Mouse (Mus musculus) kidney, adult 8-10 months (tissue): ENCODE measurements around the gene Rassf4.

Source experiments
- DNase-seq, 2 experiments: peaks; one replicate each; pipeline ENCODE4 v3.0.0; 2022

The Rassf4 gene

GRCm38 (mm10) chr6:116671031-116671430 is 2.7 kb downstream of the Rassf4 start:
- peak in 1 of 2 experiments; percentile 1 for DNase-seq

GRCm38 (mm10) chr6:116670144-116670543 is 3.6 kb downstream of the Rassf4 start:
- peak in 1 of 2 experiments; percentile 31 for DNase-seq

DNA sequence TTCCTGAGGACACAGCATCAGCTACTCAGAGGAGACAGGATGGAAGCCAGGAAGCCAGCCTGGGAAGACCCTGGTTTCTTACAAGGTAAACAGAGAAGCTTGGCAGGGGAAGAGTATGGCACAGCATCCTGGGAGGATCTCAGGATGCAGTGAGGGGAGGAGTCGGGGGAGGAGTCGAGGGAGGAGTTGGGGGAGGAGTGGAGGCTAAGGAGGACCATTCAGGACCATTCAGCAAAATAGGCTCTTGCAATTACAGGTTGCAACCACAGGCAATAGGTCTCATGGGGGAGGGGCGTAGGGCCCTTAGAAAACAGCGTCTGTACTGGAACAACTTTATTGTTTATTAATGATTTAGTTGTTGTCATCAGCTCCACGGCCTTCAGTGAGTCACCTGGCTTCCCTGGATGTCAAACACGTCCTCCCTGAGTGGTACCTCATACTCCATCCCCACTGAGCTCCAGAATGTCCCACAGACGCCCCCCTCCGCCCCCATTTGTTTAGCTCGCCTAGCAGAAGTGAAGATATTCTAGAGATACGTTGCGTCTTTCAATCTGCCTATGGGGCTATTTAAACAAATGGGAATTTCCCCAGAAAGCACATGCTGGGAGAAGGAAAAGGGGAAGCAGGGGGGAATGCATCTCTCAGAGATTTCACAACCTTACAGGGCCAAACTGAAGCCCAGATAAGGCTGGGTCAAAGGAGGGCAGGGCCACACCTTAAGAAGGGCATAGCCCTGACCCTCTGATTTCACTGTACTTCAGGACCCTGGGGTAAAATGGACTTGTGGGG is 4.9 kb downstream of the Rassf4 start:
- no peak for DNase-seq

- DNase-seq, result no peak
Measured at GRCm38 (mm10) chr6:116667382-116667781, 6.4 kb downstream of the Rassf4 start.

- no peak for DNase-seq
Measured at GRCm38 (mm10) chr6:116666892-116667291, 6.9 kb downstream of the Rassf4 start.

DNA sequence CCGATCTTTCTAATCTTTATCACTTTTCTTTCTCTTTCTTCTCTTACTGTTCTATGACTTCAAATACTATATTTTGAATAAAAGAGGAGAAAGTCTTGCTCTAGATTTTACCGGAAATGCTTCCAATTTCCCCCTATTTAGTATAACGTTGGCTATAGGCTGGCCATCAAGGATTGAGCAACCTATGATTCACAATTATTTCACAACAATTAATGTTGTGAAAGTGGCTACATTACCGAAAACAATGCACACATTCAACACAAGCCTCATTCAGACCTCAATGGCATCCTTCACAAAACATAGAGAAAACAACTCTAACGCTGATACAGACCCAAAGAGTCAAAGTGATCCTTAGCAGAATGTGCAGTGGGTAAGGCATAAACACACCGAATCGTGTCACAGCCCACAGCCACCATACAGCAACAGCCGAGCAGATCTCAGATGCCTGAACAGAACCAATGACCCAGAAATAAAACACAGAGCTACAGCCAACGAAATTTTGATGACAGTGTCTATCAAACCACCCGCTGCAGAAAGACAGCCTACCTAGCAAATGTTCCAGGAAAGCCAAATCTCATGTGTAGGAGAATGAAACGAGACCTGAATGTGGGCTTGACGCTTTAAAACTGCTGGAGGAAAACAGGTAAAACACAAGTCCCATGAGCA is 7.5 kb downstream of the Rassf4 start:
- DNase-seq, result no peak

DNA sequence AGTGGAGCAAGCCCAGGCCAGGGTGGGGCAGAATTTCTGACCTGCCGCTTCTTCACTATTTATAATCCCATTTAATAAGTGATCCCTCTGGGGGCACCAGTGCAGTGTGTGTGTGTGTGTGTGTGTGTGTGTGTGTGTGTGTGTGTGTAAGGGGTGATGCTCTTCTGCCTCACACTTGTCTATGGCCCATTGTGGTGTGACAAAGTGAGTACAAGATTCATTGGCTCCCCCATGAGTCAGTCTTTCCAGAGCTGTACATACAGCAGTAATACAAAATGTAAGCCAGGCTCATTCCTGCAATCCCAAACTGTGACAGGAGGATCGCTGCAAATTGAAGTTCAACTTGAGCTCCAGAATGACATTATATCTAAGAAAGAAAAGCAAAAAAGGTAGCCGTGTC is 8.9 kb downstream of the Rassf4 start:
- DNase-seq, result no peak

- no peak for DNase-seq
Measured at GRCm38 (mm10) chr6:116664031-116664430, 9.7 kb downstream of the Rassf4 start.

GRCm38 (mm10) chr6:116663364-116663763 is 10.4 kb downstream of the Rassf4 start:
- DNase-seq, result no peak

DNA sequence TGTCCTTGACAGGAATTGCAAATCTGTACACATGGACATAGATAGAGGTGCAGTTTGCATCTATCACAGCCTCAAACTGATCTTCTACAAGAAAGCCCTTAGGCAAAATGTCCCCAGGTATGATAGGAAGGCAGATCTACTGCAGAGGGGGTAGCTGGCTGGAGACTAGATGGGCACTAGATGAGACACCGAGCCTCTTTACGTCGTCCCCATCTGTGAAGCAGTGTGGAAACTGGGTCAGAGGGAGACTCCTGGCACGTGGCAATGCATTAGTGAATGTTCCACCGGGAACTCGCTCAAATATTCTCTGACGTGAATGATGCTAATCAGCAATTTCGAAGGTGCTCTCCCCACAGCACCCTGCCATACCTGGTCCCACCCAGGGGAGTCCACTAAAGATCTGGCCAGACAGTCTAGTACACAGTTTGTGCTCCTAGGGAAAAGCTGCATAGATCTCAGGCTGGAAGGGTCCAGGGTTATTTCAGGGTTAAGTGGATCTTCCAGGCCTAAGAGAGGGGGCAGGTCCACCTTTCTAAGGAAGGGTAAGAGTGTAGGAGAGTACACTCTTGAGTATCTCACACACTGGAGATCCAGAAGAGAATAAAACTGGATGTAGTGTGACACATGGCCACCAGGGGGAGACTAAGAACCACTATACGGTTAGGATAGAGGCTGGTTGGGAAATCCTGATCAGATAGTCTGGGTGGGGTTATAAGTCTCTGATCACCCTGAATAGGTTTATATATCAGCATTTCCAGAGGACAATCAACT is 19.9 kb downstream of the Rassf4 start:
- DNase-seq, result peak in 1 of 2 experiments; percentile 67

- DNase-seq, result no peak
Measured at GRCm38 (mm10) chr6:116653191-116653590, 20.6 kb downstream of the Rassf4 start.

DNA sequence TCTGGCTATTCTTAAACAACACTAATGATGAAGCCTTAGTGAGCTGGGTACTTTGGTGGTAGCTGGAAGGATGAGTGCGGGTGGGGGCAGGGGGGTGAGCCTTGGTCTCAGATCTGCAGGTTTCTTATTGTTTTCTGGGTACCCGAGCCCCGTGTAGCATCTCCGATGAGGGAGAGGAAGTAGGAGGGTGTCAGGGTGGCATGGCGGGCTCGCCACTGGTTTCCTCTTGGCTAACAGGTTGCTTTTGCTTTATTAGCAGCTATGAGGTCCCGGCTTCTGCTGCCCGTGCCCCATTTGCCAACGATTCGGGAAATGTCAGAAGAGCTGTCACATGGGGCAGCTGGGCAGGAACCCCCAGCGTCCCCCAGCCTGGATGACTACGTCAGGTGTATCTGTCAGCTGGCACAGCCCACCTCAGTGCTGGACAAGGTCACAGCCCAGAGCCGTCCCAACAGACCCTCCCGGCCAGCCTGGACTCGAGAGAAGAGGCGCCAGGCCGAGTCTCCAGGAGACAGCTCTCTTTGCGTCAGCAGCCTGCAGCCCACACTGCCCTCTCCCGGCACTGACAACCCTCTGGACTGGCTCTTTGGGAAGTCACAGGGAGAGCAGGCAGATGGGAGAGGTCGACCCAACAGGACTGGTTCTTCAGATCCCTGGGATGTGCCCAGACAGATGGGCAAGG is 22.2 kb downstream of the Rassf4 start:
- DNase-seq, result peak; percentile 58 to 64

DNA sequence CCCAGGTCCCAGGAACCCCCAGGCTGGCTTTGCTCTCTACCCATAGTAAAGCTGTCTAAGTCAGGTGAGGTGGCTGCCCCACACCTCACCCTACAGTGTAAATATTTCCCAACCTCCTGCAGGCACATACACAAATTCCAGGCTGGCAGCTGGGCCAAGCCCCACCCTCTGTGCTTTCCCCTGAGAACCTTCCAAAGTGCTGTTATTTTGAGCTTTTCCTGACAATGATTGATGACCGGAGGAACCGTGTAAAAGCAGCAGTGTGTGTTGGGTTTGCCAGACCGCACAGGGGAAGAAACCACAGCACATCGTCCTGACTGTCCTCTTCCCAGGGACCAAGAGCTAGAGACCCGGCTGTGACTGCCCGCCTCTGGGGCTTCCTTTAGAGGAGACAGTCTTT is 23.3 kb downstream of the Rassf4 start, which contains the start of gene Depp1:
TSS of gene Depp1 (plus strand) at position 204 of the 400 bp plus-strand sequence.
- DNase-seq, result peak; percentile 88 to 91

GRCm38 (mm10) chr6:116649811-116650210 is 23.9 kb downstream of the Rassf4 start:
- DNase-seq, result no peak

DNA sequence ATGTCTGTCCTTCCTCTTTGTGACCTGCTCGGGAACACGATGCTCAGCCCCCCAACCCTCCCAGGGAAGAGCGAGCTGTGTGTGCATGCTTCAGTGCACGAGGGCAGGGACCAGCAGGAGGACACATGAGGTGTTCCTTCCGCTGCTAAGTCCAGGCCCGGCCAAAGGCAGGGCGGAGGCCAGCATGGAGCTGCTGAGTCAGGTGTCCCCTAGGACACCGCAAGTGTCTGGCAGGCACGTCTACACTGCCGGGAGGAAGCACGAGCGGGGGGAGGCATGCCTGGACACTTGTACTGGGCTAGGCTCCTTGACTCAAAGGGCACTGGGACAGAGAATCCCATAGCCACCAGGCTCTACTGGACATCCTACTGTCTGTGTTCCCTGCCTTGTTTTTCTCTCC is 26.0 kb downstream of the Rassf4 start:
- peak; percentile 68 to 76 for DNase-seq

- DNase-seq, result no peak
Measured at GRCm38 (mm10) chr6:116644335-116644734, 29.4 kb downstream of the Rassf4 start.

GRCm38 (mm10) chr6:116643881-116644280 is 29.9 kb downstream of the Rassf4 start:
- no peak for DNase-seq

GRCm38 (mm10) chr6:116642942-116643341 is 30.8 kb downstream of the Rassf4 start:
- no peak for DNase-seq

- no peak for DNase-seq
Measured at GRCm38 (mm10) chr6:116639663-116640062, 34.1 kb downstream of the Rassf4 start.

DNA sequence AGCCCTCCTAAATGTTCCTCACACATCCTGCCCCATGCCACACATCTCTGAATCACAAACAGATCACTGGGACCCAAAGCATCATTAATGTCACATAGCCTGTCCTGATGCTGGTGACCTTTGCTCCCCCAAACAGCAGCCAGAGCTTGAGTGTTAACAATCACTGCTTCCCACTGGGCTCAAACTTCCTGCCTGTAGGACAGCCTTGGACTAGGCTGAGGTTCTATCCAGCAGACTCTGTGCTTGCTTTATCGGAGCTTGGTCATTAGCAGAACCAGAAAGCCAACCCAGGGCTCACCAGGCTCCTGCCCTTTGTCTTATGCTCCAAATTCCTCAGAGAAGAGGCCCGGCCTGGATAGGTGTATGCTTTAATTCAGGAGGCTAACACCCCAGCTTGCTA is 34.9 kb downstream of the Rassf4 start:
- DNase-seq, result no peak

DNA sequence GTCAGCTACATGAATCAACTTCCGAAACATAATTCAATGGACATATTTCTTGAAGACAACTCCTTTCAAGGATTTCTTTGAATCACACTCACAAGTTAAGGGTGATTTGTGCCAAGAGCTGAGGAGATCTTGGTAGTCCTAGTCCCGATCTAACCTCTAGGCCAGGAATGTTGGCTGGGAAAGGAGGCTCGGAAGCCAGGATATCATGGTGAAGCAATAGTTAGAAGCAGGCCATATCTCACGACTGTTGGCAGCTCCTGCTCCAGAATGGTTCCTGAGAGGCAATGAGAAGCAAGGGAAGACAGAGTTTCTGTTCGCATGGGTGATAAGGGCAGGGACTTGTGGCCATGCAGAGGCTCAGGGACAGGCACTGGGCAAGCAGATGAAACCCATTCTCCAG is 36.3 kb downstream of the Rassf4 start:
- DNase-seq, result no peak

DNA sequence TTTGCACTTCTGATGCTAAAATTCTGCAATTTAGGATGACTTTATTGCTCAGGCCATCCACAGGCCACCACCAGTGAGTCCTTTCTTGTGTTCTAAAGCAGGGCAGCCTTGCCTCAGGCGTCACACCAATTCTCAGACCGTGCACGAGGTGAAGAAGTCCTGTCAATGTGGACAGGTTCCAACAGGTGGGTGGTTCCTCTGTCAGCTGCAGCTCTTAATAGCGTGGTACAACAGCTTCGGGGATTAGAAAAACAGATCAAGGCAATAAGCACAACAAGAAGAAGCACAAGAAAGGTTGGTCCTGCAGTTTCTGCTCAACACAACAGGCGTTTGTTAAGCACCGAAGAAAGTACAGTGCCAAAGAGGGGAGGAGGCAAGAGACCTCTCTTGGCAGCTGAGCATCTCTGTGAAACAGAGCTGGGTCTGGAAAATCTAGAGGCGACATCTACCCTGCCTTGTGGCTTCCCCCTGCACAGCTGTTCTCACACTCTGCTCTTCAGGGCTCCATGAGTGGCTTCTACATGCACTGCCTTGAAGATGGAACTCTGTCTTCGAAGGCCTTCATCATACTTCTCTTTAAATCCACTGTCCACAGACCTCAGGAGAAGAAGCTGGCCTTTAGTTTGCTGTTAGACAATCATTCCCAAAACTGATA is 37.0 kb downstream of the Rassf4 start:
- no peak for DNase-seq
